Mouse (Mus musculus) adrenal gland (tissue): ENCODE results near the gene Exoc4.

Experiments
- intact Hi-C: fragments of 180-260 bp; cut with DNase I; formaldehyde crosslinking; loops from one replicate; pipeline ENCODE4 v1.15.1; 2025

Gene Exoc4

DNA sequence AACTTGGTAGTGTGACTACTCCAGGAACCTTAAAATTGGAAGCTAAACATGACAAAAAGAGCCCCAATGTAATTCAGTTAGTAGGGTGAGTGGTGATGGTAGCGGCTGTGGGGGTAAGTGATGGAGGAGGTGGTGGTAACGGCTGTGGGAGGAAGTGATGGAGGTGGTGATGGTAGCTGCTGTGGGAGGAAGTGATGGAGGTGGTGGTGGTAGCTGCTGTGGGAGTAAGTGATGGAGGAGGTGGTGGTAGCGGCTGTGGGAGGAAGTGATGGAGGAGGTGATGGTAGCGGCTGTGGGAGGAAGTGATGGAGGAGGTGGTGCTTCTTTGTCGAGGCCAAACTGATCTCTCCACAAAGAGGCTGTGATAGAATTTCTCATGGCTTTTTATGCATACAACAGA is 369.7 kb downstream of the Exoc4 start:
- intact Hi-C loops = no loop called here

DNA sequence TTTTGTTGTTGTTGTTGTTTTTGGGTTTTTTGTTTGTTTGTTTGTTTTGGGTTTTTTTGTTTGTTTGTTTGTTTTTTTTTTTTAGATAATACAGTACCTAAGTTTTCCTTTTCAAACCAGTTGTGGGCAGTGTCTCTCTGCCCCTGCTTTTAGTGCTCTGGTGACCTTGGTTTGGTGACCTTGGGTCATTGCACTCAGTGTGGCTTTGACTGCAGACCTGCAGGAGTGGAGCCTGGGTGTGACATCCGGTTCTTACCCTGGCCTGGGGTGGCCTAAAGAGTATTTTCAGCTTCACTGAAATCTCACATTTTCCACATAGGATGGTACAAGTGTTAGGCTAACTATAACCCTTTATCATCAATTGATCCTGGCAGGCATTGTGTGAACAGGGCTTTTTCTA is 371.8 kb downstream of the Exoc4 start:
- intact Hi-C loops = no loop called here

DNA sequence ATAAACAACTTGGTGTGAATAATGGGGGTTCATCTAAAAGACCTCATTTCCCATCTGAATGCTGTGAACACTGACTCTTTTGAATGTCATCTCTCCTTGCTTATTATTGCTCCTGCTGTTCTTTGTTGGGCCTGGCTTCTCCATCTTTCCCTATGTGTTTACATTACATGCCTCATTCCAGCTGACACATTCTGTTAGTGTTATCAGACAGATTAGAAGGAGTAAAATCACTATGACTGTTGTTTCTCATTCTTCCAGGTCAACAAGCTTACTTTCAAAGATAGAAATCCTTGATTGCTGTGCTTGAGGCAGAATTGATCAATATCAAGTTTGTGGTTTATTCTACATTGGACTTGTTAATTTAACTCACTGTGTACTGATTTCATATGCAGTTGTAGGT is 377.0 kb downstream of the Exoc4 start:
- intact Hi-C loops = no loop called here

DNA sequence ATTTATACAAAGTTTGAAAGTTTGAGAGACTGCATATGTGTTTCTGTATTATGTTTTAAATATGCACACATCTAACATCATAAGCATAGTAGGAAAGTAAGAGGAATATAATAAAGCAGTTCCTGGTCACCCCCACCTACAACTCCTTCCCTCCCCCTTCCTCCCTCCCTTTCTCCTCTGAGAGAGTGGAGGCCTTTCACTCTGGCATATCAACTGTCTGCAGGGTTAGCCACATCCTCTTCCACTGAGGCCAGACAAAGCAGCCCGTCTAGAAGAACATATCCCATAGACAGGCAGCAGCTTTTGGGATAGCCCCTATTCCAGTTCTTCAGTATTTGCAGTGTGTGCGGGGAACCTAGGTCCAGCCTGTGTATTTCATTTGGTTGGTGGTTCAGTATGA is 382.2 kb downstream of the Exoc4 start:
- intact Hi-C loops = no loop called here

GRCm38 (mm10) chr6:33637192-33637591 is 388.3 kb downstream of the Exoc4 start:
- intact Hi-C loops = no loop called here

DNA sequence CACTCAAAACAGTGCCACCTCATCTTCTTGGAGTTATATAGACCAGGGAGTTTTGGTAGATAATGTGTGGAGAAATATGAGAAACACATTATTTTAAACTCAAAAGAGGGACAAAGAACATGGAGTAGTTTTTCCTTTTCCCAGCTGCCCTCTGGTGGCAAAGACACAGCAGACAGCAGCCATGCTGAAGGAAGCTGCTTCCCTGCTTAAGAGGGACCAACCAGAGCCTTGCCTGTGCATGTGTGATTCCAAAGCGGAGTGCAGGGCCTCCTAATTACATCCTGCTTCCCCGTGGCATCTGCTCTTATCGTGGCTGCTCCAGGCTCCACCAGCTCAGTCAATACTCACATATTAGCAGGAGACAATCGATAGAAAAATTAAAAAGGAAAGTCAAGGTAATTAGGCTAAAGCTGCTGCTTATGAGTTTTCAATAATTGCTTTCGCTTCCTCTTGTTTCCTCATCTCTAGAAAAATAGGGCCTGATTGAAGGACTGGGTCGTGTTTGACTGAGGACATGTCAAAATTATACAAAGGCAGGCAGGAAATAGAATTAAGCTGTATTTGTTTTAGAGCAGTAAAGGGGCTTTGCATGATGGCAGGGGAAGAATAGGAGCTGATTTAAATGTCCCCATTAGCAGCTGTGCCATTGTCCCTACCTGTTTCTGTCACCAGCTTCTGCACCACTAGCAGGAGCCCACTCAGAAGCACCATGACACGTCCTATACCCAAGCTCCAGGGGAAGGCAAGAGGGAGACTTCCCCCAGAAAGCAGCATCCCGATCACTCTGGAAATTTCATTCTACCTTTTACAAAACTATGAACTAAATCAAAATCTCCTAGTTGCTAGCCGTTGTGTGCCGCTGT is 433.1 kb downstream of the Exoc4 start:
- intact Hi-C loops = loop anchor here (10.0 kb wide), 2 partner anchors 123 to 177 kb away; no protein-coding TSS in a partner anchor

GRCm38 (mm10) chr6:33683533-33683932 is 434.6 kb downstream of the Exoc4 start:
- intact Hi-C loops = loop anchor here (10.0 kb wide), 2 partner anchors 121 to 179 kb away; no protein-coding TSS in a partner anchor

DNA sequence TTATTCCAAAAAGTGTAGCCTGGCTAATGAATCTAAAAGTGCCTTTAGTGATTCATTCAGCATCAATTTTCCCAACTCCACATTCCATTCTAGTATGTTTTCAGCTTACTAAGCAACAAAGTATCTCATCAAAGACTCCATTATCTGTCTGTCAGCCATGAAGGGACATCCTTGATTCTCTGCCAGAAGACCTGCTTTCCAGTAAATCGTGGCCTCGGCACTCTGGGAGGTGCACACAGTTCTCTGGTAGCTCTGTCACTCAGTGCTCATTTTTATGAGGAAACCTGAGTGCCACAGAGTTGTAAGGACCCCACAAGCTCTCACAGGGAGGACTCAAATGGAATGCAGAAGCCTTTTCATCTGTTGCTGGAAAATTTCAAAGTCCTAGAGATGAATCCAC is 436.4 kb downstream of the Exoc4 start:
- intact Hi-C loops = loop anchor here (10.0 kb wide), 2 partner anchors 119 to 181 kb away; no protein-coding TSS in a partner anchor

- intact Hi-C loops = no loop called here
Observed at GRCm38 (mm10) chr6:33690601-33691000, 441.7 kb downstream of the Exoc4 start.

DNA sequence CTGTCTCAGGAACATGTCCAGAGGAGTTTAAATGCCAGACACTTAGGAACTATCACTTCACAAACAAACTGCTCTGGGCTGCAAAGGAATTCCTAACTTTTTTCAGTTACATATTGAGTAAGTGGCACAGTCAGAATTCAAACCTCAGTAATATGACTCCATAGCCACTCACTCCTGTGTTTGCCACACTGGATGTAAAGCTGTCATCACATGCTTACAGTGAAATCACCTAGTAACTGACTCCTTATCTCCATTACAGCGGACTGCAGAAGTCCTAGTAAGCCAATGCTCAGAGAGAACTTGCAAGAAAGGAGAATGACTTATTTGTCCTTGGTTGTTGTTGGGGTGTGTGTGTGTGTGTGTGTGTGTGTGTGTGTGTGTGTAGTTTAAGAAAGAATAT is 448.1 kb downstream of the Exoc4 start:
- intact Hi-C loops = no loop called here

- intact Hi-C loops = no loop called here
Observed at GRCm38 (mm10) chr6:33708907-33709306, 460.0 kb downstream of the Exoc4 start.

- intact Hi-C loops = no loop called here
Observed at GRCm38 (mm10) chr6:33709340-33709739, 460.5 kb downstream of the Exoc4 start.

DNA sequence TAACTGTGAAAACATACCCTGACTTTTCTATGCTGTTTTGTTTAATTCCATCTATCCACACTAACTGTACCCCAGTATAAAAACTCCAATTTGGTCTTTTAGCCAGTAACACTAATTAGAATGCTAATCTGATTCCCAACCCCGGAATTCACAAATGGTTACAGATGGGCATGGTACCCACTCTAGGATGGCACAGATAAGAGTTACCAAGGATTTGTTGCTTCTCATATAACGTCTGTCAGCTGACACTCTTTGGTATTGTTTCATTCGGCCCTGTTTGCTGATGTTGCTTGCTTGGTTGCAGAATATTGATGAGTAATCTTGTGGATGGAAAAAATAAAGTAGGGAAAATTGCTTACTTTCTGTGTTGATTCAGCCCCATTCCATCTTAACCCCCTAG is 462.9 kb downstream of the Exoc4 start:
- intact Hi-C loops = no loop called here

DNA sequence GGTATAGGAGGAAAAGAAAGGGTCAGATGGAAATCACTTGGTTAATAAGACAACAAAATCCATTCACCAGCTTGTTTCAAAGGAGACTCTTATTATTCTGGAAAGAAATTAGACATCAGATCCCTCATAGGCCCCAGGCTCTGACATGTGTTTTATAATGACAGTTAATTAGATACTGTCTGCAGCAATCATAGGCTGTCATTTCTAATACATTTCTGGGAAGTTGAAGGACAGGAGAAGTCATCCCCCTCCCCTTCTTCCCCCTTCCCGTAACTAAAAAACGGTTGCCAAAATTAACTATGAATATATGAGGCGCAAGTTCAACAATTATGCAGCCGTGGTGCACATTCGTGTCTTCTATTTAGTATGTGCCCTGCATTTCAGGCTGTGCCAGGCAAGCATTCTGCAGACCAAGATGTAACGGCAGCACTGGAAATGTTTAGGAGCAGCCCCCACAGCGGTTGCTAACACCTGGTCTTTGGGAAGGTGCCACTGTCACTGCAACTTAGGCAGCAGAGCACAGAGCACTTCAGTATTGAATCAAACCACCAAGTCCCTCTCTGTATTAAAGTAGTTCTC is 463.7 kb downstream of the Exoc4 start:
- intact Hi-C loops = no loop called here

GRCm38 (mm10) chr6:33716254-33716965 is 467.5 kb downstream of the Exoc4 start:
- intact Hi-C loops = no loop called here

DNA sequence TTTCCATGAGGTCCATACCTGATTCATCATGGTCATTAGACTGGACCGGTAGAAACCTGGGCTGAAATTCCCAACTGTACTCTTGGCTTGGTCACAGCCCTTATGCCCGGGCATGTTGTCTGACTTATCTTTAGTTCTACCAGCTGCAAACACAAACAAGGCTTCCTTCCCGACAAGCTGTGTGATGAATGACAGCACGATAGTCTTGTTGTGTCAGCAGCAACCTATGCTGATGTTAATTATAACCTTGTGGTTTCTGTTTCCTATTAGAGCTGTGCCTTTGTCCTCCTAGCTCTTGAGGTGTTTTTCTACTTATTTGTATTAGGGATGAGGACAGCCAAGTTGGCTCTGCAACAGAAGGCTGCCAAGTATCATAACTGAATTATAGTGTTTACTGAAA is 472.3 kb downstream of the Exoc4 start:
- intact Hi-C loops = no loop called here

GRCm38 (mm10) chr6:33722811-33723210 is 473.9 kb downstream of the Exoc4 start:
- intact Hi-C loops = no loop called here

- intact Hi-C loops = no loop called here
Observed at GRCm38 (mm10) chr6:33724596-33724995, 475.7 kb downstream of the Exoc4 start.

GRCm38 (mm10) chr6:33727271-33727670 is 478.4 kb downstream of the Exoc4 start:
- intact Hi-C loops = no loop called here

DNA sequence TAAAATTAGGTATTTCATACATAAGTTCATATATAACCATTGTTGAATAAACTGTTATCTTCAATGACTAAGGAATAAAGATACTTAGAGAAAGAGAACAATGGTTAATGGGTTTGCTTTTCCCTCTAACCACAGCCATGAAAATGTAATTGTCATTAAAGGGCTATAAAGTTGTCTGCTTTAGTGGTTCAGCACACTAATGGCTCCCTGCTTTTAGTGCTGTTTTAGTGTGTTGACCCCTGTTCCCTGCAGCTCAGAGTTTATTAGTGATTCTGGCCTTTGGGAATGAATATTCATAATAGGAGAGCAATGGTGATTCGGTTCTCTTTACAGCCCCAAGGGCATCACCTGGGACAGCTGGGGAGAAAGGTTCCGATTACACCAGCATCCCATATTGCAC is 483.3 kb downstream of the Exoc4 start:
- intact Hi-C loops = no loop called here

DNA sequence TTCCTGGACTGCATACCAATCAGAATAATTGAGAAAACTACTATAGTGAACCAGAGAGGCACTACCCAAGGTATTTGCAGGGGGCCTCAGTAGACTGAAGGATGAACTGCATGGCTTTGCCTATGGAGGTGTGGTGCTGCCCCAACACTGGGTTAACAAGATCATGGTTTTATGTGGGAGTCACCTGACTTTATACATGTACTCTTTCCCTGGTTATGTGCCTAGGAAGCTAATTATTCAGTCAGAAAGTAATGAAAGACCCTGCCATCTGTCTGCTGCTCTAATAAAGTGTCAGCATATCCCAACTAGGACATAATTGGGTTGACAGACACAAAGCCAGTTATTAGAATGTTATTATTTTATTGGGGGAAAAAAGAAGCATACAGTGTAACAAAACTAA is 484.7 kb downstream of the Exoc4 start:
- intact Hi-C loops = no loop called here

DNA sequence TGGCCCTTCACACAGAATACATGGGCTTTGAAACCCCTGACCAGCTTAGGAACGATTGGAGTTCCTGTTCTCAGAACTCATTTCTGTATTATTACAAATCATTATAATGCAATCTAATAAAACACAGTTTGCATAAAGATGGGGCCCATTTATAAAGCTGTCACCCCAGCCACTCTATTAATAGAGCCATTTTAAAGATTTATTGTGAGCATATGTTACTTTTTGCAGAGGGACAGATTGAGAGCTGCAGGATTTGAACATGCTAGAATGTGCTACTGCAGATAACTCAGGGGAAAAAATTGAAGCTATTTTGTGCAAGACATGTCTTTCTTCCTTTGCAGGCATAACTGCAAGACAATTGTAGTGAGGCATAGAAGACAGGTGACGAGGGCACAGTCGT is 485.1 kb downstream of the Exoc4 start:
- intact Hi-C loops = no loop called here
